Mouse (Mus musculus): ENCODE results near the gene Stim2.

- no peak for TF ChIP-seq POLR2A (IDR thresholded peaks at IDR 0.05; ENCODE audit: low read depth, low read length)
- no peak for TF ChIP-seq CTCF (IDR thresholded peaks at IDR 0.05; ENCODE audit: borderline replicate concordance, insufficient read depth, low read length)
Measured at GRCm38 (mm10) chr5:53961830-53962515, 36.3 kb upstream of the Stim2 start.
